Mouse (Mus musculus): ENCODE data around the gene Olfr1193.

- TF ChIP-seq POLR2A (IDR thresholded peaks at IDR 0.05; ENCODE audit: borderline replicate concordance, extremely low read depth, insufficient read depth, insufficient read length, poor library complexity, severe bottlenecking): no peak
- no peak for TF ChIP-seq CTCF (IDR thresholded peaks at IDR 0.05; ENCODE audit: borderline replicate concordance, extremely low read depth, insufficient read depth, insufficient read length)
These were observed 13.7 kb downstream of the Olfr1193 start, which contains the start of gene Olfr1195 for GRCm38 (mm10) chr2:88689087-88689486.
